Mouse (Mus musculus) ES-E14 (cell line): ENCODE measurements around the gene Apbb2. TPM values are rescaled to one million over a fixed set of nuclear protein-coding genes. Genes with fewer than 3 reads are reported as not detected.

Source experiments
- DNase-seq: peaks from one replicate; pipeline ENCODE4 v3.0.0-alpha.2; 2013; ENCODE audit warnings: low read depth, low spot score
- H3K27ac ChIP-seq: 2 replicates; pipeline ENCODE4 v1.5.1; 2012; ENCODE audit warnings: low read depth, mild to moderate bottlenecking, low read length, moderate library complexity, mixed read lengths; ENCODE audit not compliant: poor library complexity, insufficient read depth, severe bottlenecking
- H3K36me3 ChIP-seq: 2 replicates; pipeline ENCODE4 v1.6.1; 2012; ENCODE audit warnings: mild to moderate bottlenecking, low read length, moderate library complexity, mixed read lengths; ENCODE audit not compliant: control insufficient read depth, poor library complexity, insufficient read depth, severe bottlenecking
- H3K4me1 ChIP-seq, 2 experiments: fragments of 150-350 bp in 1 of 2; sonication (generic) in 1 of 2; 2 replicates each; pipeline ENCODE4 v1.6.1; 2012; ENCODE audit warnings: low read length in 2 of 2, mild to moderate bottlenecking in 1 of 2, mixed read lengths in 1 of 2; ENCODE audit not compliant: control insufficient read depth in 2 of 2, insufficient read depth in 2 of 2, poor library complexity in 1 of 2
- H3K4me3 ChIP-seq, 2 experiments: fragments of 150-350 bp in 1 of 2; sonication (generic) in 1 of 2; 2 replicates each; pipeline ENCODE4 v1.5.1; 2012; ENCODE audit warnings: low read length in 2 of 2, low read depth in 1 of 2, mild to moderate bottlenecking in 1 of 2, mixed read lengths in 1 of 2; ENCODE audit not compliant: insufficient read depth in 1 of 2, poor library complexity in 1 of 2, severe bottlenecking in 1 of 2
- H3K9ac ChIP-seq: 2 replicates; pipeline ENCODE4 v1.6.1; 2012; ENCODE audit warnings: low read depth, mild to moderate bottlenecking, low read length, mixed read lengths; ENCODE audit not compliant: poor library complexity, insufficient read depth, severe bottlenecking
- H3K9me3 ChIP-seq: fragments of 150-350 bp; sonication (generic); 2 replicates; pipeline ENCODE4 v1.6.1; 2012; ENCODE audit warnings: low read depth, mild to moderate bottlenecking, low read length; ENCODE audit not compliant: control insufficient read depth, insufficient read depth
- CHD2 ChIP-seq: IDR thresholded peaks from 2 replicates; pipeline ENCODE4 v1.6.1; 2014; ENCODE audit warnings: mild to moderate bottlenecking, low read depth, low read length, inconsistent platforms
- HCFC1 ChIP-seq: IDR thresholded peaks from 2 replicates; pipeline ENCODE4 v1.6.1; 2012; ENCODE audit warnings: low read length, inconsistent platforms, borderline replicate concordance; ENCODE audit not compliant: insufficient read depth
- MAFK ChIP-seq: IDR thresholded peaks from 2 replicates; pipeline ENCODE4 v1.6.1; 2014; ENCODE audit warnings: mild to moderate bottlenecking, low read depth, low read length, inconsistent platforms; ENCODE audit not compliant: insufficient read depth
- ZC3H11A ChIP-seq: IDR thresholded peaks from 2 replicates; pipeline ENCODE4 v1.6.1; 2012; ENCODE audit warnings: low read depth, mild to moderate bottlenecking, inconsistent platforms, low read length, borderline replicate concordance
- ZNF384 ChIP-seq: IDR thresholded peaks from 2 replicates; pipeline ENCODE4 v1.6.1; 2012; ENCODE audit warnings: low read depth, low read length, inconsistent platforms
- in situ Hi-C, 2 experiments: fragments of 600-800 bp; cut with MboI; formaldehyde crosslinking; loops; one replicate each; pipeline ENCODE4 v1.15.1; 2025; ENCODE audit warnings: low sequenced_read_pairs in 2 of 2, inconsistent platforms in 1 of 2; ENCODE audit not compliant: unreplicated experiment in 2 of 2
- total RNA-seq: library from RNA; depleted of rRNA; stranded (reverse); fragments of 300-350 nt; gene quantifications from 2 replicates; pipeline ENCODE4 v1.2.3, GENCODE M21; 2012

Apbb2 gene
- total RNA-seq, 1 experiment, result 15.3 TPM

- H3K4me1 ChIP-seq, result no peaks in the 10 kb centered on the region; a peak in 1 of 4 replicates
- no peak overlapping the region for H3K9ac ChIP-seq
- in situ Hi-C loops, result no loop called here
- H3K4me3 ChIP-seq, result no peak overlapping the region
- H3K27ac ChIP-seq, result no peak overlapping the region
- H3K9me3 ChIP-seq, result no peaks in the 10 kb centered on the region
- no peak for DNase-seq
- TF ChIP-seq MAFK, result no peak
- no peaks in the 10 kb centered on the region for H3K36me3 ChIP-seq
These were observed 78.3 kb downstream of the Apbb2 start for GRCm38 (mm10) chr5:66540246-66540645.

GRCm38 (mm10) chr5:66537811-66538210 lies 80.8 kb downstream of the Apbb2 start:
- no peak overlapping the region for H3K9ac ChIP-seq
- H3K27ac ChIP-seq, result no peak overlapping the region
- no peak for TF ChIP-seq MAFK
- no peak for TF ChIP-seq HCFC1
- no peaks in the 10 kb centered on the region for H3K9me3 ChIP-seq
- DNase-seq, result no peak
- H3K4me1 ChIP-seq, result peaks cover 0 to 8% of the 10 kb centered on the region in 2 experiments; a peak in 1 of 4 replicates
- no peak overlapping the region for H3K4me3 ChIP-seq
- no peaks in the 10 kb centered on the region for H3K36me3 ChIP-seq
- in situ Hi-C loops, result no loop called here

GRCm38 (mm10) chr5:66536696-66537358 lies 81.8 kb downstream of the Apbb2 start:
- Histone ChIP-seq H3K9ac (no peak overlapping the region), H3K4me3 (no peak overlapping the region), H3K9me3 (no peaks in the 10 kb centered on the region), H3K4me1 (peaks cover 0 to 9% of the 10 kb centered on the region in 2 experiments; a peak in 1 of 4 replicates), H3K27ac (no peak overlapping the region), H3K36me3 (no peaks in the 10 kb centered on the region)
- in situ Hi-C loops, result no loop called here
- no peak for TF ChIP-seq HCFC1
- no peak for TF ChIP-seq ZC3H11A
- no peak for TF ChIP-seq ZNF384
- TF ChIP-seq CHD2, result no peak
- TF ChIP-seq MAFK, result no peak
- no peak for DNase-seq

GRCm38 (mm10) chr5:66535566-66536236 lies 82.9 kb downstream of the Apbb2 start:
- no peak overlapping the region for H3K27ac ChIP-seq
- TF ChIP-seq HCFC1, result no peak
- H3K4me3 ChIP-seq, result no peak overlapping the region
- in situ Hi-C loops, result no loop called here
- peaks cover 0 to 14% of the 10 kb centered on the region in 2 experiments; a peak in 1 of 4 replicates for H3K4me1 ChIP-seq
- H3K9me3 ChIP-seq, result no peaks in the 10 kb centered on the region
- DNase-seq, result no peak
- H3K36me3 ChIP-seq, result no peaks in the 10 kb centered on the region
- no peak overlapping the region for H3K9ac ChIP-seq
